Mouse (Mus musculus) natural killer cell, adult 2 months (primary cell): ENCODE results near the gene Apom.
A peak's percentile ranks its signal among the peaks of the same experiment; 100 is the strongest.

ENCODE experiments used
- DNase-seq, 2 experiments: peaks; one replicate each; pipeline ENCODE4 v3.0.0; 2022; ENCODE audit warnings: low spot score in 2 of 2

Apom gene

DNA sequence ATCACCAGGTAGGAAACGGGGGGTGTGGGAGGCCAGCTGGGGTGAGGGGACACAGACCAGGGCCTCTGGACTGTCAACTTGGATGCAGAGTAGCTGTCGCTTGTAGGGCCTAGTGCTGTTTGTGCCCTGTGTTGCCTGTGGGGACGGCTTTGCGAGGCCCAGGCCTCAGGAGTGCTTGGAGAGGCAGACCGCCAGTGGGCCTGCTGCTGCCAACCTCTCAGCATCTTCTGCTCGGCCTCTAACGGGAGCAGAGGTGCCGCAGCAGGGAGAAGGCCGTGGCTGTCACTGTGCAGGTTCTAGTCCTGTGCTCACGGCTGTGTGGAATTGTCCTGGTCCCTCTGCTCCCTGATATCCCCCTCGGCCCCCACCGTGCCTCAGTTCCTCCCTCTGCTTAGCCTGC is 35.3 kb downstream of the Apom start:
- DNase-seq = no peak

DNA sequence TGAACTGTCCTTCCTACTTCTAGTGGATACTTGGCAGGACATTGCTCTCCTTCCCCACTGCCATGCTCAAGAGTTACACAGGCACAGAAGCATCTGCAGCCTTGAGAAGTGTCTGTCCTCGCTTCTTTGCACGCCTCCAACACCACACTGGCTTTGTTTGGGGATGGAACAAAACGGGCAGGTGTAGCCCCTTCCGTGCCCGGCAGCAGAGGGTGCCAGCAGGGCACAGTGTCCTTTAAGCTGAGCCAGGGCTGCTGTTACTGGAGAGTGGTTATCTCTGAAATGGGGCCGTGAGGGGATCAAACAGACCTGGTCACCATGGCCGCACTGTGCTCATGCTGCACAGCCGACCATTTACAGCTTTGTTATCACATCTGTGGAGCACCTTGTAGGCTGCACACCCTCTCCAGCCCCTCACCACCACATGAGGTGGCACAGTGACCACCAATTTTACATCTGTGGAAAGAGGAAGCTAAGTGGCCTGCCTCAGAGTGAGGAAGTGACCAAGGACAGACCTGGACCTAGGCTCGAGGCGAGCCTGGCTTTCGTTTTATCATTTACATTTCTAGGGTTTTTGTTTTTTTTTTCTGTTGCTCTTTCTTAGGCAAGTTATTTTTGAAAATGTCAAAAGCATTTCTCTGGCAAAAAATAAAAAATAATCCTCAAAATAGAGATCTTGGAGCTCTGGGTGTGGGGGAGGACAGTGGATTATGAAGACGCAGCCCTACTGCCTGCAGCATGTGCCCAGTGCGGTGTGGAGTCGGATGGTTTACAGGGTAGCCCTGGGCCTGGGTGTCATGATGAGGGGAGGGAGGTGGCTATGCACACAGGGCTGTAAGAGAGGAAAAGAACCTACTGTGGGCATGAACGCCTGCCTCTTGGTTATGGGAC is 37.1 kb downstream of the Apom start:
- DNase-seq = no peak

DNA sequence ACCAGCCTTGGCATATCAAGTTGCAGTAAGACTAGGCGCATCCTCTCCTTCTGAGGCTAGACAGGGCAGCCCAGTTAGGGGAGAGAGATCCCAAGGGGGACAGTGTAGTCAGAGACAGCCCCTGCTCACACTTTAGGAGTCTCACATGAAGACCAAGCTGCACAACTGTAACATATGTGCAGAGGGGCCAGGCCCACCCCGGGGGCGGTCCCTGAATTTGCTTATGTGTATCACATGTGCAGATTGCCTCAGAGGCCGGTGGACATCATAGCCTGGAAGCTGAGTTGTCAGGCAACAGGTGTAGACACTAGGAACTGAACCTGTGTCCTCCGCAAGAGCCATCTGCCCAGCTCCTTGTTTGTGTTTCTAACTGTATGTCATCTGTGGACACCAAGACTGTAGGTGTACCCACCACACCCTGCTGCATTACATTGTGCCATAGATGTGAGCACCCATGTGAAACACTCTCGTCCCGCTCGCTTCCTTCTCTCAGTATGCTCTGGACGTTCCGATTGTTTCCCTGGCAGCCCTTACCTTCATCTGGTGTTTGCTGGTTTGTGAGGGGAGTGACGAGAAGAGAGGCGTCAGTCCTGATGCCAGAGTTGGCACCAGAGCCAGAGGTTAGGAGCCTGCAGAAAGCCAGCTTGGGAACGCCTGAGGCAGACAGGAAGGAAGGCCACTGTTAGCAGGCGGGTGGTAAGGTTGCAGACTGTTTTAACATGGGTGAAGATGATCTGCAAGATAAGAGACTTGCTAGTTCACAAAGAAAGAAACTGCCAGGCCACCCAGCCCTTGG is 39.2 kb downstream of the Apom start:
- no peak for DNase-seq

DNA sequence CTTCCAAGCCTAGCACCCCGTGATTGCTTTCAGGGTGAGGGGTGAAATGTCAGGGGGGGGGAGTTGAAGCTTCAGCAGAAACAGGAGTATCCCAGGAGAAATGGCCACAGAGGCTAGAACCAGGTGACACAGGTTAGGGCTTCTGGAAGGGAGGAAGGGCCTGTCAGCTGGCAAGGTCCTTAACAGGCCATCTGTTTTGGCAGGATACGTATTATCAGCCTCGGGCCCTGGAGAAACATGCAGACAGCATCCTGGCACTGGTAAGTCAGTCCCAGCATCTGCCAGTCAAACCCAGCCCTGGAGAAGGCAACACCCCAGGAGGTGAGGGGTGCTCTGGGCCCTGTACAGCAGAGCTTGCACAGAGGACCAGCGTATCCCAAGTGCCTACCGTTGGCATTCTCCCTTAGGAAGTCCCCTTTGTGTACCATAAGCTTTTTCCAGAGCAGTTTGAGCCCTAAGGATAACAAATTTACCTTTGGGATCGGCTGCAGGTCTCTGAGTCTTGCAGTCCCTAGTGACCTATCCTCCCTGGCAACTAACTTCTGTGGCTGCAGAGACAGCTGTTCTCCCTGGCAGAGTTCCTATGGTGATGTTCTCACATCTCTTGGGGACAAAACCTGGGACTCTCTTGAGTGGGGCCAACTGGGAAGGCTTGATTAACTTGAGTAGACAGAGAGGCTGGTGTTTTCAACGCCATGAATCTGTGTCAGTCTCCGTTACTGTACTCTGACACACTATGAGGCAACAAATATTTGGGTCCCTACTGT is 41.5 kb downstream of the Apom start:
- no peak for DNase-seq

DNA sequence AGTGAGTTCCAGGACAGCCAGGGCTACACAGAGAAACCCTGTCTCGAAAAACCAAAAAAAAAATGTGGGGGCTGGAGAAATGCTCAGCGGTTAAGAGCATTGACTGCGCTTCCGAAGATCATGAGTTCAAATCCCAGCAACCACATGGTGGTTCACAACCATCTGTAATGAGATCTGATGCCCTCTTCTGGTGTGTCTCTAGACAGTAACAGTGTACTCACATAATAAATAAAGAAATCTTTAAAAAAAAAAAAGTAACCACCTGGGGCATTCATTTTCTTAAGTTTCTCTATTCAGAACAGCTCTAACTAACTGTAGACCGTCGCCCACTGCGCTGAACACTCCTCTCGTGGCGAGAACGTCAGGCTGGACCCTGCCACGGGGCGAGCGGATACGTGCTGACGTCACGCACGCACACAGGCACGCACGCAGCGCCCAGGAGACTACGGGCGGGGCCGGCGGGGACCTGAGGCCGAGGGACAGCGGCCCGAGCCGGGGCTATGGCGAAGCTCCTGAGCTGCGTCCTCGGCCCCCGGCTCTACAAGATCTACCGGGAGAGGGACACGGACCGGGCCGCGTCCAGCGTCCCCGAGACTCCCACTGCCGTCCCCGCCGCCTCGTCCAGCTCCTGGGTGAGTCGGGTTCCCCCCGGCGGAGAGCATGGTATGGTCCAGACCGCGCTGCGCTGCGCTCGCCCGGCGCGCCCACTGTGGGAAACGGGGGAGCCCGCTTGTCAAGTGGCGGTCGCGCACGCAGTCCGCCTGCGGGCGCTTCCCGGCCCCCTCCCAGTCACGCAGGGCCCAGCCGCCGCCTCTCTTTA is 42.8 kb downstream of the Apom start, which contains the start of gene Abhd16a:
Gene Abhd16a (plus strand): TSS at position 439 of the 820 bp plus-strand sequence.
- DNase-seq = peak; percentile 92 to 94

DNA sequence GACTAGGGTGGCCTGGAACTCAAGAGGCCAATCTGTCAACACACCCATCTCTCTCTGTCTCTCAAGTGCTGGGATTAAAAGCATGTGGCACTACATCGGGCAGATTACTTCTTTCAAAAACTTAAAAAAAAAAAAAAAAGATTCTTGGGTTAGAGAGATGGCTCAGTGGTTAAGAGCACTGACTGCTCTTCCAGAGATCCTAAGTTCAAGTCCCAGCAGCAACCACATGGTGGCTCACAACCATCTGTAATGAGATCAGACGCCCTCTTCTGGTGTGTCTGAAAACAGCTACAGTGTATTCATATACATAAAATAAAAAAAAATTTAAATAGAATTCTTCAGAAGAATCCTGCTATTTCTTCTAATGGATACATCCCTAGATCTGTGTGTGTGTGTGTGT is 43.7 kb downstream of the Apom start:
- no peak for DNase-seq

DNA sequence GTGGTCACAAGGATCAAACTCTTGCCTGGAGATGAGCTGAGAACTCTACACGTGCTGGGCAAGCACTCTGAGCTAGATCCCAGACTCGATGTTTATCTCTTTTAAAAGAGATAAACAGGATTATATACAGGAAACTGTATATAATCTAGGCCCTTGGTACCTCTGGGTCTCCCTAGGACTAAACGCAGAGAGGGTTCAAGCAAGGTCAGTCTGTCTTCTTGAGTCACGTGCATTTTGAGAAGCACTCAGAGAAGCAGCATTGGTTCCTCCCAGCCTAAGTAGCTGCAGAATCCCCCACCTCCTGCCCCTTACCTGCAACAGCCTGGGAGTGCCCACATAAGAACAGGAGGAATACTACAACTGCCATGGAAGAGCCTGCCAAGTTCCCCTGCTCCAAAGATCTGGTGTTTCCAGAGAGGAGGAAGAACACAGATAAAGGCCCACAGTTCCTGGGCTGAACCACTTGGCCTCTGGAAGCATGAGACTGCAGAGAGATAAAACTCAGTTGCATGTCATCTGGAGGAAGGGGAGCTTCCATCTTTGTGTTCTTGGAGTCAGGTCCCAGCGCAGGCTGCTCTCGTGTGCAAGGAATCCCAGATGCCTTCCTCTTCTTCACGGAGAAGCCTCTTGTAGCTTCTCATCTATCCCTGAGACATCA is 46.5 kb downstream of the Apom start, which contains the start of gene Ly6g6f:
Gene Ly6g6f (minus strand): TSS at position 403 of the 658 bp plus-strand sequence.
- DNase-seq = no peak

DNA sequence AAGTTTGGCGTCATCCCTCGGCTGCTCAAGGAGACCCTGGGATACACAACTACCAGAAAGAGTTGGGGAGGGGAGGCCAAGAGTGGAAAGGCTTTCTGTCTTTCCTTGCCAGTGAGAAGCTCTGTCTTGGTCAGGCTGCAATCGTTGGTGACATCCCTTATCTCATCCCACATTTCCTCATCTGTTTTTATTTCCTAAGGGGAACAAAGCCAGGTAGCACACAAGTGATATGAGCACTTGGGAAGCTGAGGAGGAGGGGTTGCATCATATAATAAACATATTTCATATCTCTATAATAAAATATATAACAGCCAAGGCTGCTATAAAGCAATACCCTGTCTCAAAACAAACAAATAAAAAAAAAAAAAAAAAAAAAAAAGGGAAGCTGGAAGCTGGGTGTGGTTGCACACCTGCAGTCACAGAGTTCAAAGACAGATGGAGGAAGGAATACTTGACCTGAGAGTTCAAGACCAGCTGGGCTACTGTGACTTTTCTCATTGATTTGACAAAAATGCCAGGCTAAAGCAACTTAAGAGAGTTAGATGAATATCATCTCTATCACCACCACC is 47.8 kb downstream of the Apom start:
- DNase-seq = no peak

DNA sequence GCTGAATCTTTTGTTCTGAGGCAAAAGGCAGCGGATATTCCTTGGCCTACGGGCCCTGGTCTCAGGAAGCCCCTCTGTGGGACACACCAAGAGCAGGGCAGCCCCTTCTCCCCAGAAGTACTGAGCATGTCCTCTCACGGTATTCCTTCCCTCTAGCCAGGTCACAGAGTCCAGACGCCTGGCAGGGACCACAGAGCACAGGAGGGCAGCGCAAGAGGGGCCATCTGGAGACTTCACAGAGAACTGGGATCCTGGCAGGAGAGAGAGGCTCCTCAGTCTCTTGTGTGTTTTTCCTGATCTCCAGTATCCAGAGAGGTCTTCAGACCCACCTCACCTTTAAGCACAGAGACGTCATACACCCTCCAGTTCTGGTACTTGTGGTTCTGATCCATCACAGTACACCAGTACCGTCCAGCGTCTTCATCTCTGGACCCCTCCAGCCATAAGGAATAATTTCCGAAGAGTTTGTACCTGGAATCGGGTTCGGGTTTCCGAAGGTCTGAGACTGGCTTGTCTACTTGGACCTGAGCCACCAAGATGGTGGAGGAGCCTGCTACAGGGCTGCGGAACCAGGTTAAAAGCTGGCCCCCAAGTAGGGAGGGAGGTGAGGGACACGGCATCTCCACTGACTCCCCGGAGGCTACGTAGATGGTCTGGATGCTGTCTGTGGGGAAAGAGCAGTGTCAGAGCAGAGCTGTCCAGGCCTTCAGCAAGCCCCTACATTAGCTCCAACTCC is 48.8 kb downstream of the Apom start:
- DNase-seq = no peak

DNA sequence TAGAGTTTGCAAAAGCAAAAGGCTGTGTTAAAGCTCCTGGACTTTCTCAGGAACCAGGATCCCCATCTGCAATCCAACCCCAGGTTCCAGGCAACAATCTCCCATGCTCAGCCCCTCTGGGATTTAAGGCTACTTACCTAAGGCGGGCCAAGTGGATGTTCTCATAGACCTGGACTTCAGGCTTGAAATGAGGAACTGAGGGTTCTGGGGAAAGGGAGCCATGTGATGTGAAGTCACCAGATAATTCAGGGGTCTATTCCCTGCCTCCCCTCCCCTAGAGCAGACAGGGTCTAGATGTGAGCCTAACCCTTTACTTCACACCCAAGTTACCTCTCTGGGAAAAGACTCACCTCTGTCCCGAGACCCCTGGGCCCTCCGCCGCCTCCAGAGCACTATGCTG is 51.1 kb downstream of the Apom start:
- DNase-seq = no peak

DNA sequence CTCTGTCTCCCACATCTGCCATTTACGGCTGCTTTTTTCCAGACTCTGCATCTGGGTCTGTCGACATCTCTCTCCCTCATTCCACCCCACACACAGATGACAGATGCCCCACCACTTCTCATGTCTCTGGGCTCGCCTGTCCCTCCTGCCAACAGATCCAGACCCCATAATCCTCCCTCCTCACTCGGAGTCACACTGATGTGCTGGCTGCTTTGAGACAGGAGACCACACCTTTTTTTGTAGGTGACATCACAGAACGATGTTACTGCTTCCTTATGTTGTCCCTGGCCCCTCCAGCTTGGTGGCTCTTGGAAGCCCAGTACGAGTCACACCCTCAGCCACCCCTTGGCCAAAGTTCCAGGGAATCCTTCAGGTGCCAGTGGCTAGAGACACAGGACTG is 51.6 kb downstream of the Apom start:
- no peak for DNase-seq

DNA sequence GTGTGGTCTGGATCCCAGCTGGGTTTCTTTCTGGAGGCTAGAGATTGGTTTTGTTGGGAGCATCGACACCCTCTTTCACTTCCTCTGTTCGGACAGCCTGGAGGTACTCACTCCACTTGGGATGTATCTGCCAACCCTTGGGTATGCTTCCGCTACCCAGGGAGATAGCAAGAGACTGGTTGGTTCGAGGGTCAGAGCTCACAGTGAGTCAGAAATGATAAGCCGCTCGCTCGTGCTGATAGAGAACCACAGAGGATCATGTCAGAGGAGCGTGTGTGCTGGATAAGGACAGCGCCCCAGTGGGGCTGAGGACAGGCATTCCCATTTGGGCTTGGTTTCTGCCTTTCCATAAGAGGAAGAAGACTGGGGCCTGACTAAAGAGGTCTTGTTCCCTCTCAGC is 52.1 kb downstream of the Apom start:
- DNase-seq = no peak
